Mouse (Mus musculus) liver, adult 2 months (tissue): Measurements from ENCODE around the gene Gm9758.
"Not testable (repeated sequence)": the region's sequence is repeated elsewhere in the genome, so short reads cannot be mapped to it uniquely, and the experiment has no call there.

Source experiments
- CTCF ChIP-seq: fragments of 200-500 bp; IDR thresholded peaks from 2 replicates; pipeline ENCODE4 v1.5.1; 2011; ENCODE audit warnings: low read depth, low read length, control low read depth
- POLR2A ChIP-seq: fragments of 200-500 bp; IDR thresholded peaks from 2 replicates; pipeline ENCODE4 v1.6.1; 2011; ENCODE audit warnings: low read length, control low read depth; ENCODE audit not compliant: insufficient read depth; ENCODE audit errors: extremely low read depth

DNA sequence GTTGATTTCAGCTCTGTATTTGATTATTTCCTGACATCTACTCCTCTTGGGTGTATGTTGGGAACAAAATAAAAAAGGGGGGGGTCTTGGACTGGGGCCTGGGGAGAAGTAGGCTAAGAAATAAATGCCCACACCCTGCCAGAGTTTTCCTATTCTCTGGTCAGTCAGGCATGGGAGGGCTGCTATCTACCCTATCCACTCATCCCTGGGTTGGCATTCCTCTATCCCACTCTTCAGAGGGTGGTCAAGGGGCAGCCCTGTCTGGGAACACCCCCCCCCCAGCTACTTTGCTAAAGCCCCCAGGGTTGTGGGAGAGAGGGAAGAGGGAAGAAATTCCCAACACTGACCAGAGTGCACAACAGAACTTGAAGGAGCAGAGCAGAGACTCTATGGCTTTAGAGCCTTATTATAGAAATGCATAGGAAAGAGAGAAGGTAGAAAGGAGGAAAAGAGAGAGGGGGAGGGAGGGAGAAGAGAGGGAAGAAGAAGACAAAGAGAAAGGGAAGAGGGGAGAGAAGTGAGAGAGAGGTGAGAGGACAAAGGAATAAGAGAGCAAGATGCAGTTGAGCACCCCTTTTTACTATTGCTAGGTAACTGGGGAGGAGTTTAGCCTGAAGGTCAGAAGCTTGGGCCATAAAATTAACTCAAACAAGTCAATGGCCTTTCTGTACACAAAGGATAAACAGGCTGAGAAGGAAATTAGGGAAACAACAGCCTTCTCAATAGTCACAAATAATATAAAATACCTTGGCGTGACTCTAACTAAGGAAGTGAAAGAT is 41.4 kb upstream of the Gm9758 start:
- not testable (repeated sequence) for TF ChIP-seq CTCF, POLR2A
